Mouse (Mus musculus): Measurements from ENCODE around the gene Stx19. TPM values are rescaled to one million over a fixed set of nuclear protein-coding genes. Genes with fewer than 3 reads are reported as not detected.

Stx19 gene
- total and polyA plus RNA-seq, 3 experiments: 0.11 TPM; not detected in 2

DNA sequence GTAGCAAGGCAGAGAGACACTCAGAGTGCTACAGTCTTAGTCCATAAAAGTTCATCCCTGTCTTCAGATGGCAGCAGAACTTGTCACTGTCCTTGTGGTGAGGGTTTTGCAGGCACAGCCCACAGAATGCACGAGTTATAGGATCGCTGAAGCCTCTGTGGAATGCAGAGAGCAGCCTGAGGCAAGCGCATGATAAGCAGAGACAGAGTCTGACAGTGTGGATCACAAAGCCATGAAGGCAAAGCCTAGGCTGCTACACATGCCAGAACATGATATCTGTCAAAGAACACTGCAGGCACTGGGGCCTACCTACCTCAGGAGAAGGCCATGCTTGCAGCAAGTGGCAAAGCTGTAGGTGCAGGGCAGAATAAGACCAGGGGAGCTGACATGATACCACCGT is 15.1 kb upstream of the Stx19 start:
- DNase-seq (ENCODE audit: extremely low read depth): no peak
- peaks cover 3 to 20% of the 10 kb centered on the region in 2 experiments; a peak in 2 of 4 replicates for H3K4me1 ChIP-seq (ENCODE audit: control insufficient read depth in 1 of 2, insufficient read depth in 2 of 2)
- H3K9ac ChIP-seq (ENCODE audit: insufficient read depth, low read depth): no peak overlapping the region
- no peaks in the 10 kb centered on the region for H3K9me3 ChIP-seq (replicated peaks; ENCODE audit: low read length)
- TF ChIP-seq BHLHE40 (IDR thresholded peaks at IDR 0.05; ENCODE audit: low read depth, low read length) (no peak), ETS1 (conservative IDR thresholded peaks at IDR 0.05; ENCODE audit: low read depth, low read length) (no peak), MEF2A (IDR thresholded peaks at IDR 0.05; ENCODE audit: borderline replicate concordance, low read depth, low read length) (no peak), ZNF384 (IDR thresholded peaks at IDR 0.05; ENCODE audit: low read depth, low read length) (no peak), USF2 (conservative IDR thresholded peaks at IDR 0.05; ENCODE audit: low read depth, low read length) (no peak), SIN3A (IDR thresholded peaks at IDR 0.05; ENCODE audit: low read length) (no peak), JUND (conservative IDR thresholded peaks at IDR 0.05; ENCODE audit: low read depth, low read length) (no peak), ZC3H11A (IDR thresholded peaks at IDR 0.05; ENCODE audit: low read depth, low read length) (no peak), MXI1 (IDR thresholded peaks at IDR 0.05; ENCODE audit: low read depth, low read length) (no peak), NELFE (IDR thresholded peaks at IDR 0.05; ENCODE audit: low read depth, low read length) (no peak)
- H3K27ac ChIP-seq (ENCODE audit: insufficient read depth, low read depth): no peak overlapping the region
- in situ Hi-C loops (cut with MboI; ENCODE audit: low pct_ligation_motif_present, low pct_unique_long_range_greater_than_20kb, low sequenced_read_pairs) (no loop called here), dilution Hi-C loops (cut with MboI; ENCODE audit: extremely low pct_ligation_motif_present, extremely low pct_unique_long_range_greater_than_20kb, low sequenced_read_pairs) (no loop called here)
- H3K36me3 ChIP-seq (replicated peaks in 1 of 2; ENCODE audit: control insufficient read depth in 1 of 2, insufficient read depth in 1 of 2, low read length in 1 of 2): peaks cover 14 to 32% of the 10 kb centered on the region in 2 experiments
- no peaks in the 10 kb centered on the region for H3K27me3 ChIP-seq (replicated peaks)
- H3K79me2 ChIP-seq (replicated peaks; ENCODE audit: control insufficient read depth, extremely low read depth, insufficient read depth, poor library complexity, severe bottlenecking): no peaks in the 10 kb centered on the region
- no peak overlapping the region for H3K4me2 ChIP-seq (ENCODE audit: insufficient read depth, low read depth, poor library complexity, severe bottlenecking)
- no peak overlapping the region for H3K4me3 ChIP-seq (replicated peaks in 1 of 3; ENCODE audit: low read depth in 2 of 3, low read length in 2 of 3, poor library complexity in 1 of 3)

DNA sequence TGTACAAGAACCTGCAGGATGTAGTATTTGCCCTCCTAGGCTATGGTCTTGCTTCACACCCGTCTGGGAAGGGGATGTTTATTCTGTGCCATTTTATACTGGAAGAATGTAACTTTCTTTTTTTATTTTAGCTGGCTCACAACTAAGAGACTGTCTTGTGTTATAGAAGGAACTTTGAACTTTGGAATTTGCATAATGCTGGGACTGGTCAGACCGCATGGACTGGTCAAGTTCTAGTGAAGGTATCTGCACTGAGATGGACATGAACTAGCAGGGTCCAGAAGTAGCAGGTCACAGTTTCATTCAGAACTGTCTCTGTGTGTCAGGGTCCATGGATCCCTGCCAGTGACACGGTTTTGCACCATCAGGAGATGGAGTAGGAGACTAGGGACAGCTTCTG is 14.6 kb upstream of the Stx19 start:
- Histone ChIP-seq H3K9me3 (replicated peaks; ENCODE audit: low read length) (no peaks in the 10 kb centered on the region), H3K4me1 (ENCODE audit: control insufficient read depth in 1 of 2, insufficient read depth in 2 of 2) (peaks cover 3 to 23% of the 10 kb centered on the region in 2 experiments; a peak in 2 of 4 replicates), H3K36me3 (replicated peaks in 1 of 2; ENCODE audit: control insufficient read depth in 1 of 2, insufficient read depth in 1 of 2, low read length in 1 of 2) (peaks cover 17 to 36% of the 10 kb centered on the region in 2 experiments), H3K4me3 (replicated peaks in 1 of 3; ENCODE audit: low read depth in 2 of 3, low read length in 2 of 3, poor library complexity in 1 of 3) (no peak overlapping the region), H3K27me3 (replicated peaks) (no peaks in the 10 kb centered on the region), H3K4me2 (ENCODE audit: insufficient read depth, low read depth, poor library complexity, severe bottlenecking) (no peak overlapping the region), H3K79me2 (replicated peaks; ENCODE audit: control insufficient read depth, extremely low read depth, insufficient read depth, poor library complexity, severe bottlenecking) (no peaks in the 10 kb centered on the region), H3K9ac (ENCODE audit: insufficient read depth, low read depth) (no peak overlapping the region), H3K27ac (ENCODE audit: insufficient read depth, low read depth) (no peak overlapping the region)
- dilution Hi-C loops (cut with MboI; ENCODE audit: extremely low pct_ligation_motif_present, extremely low pct_unique_long_range_greater_than_20kb, low sequenced_read_pairs): no loop called here
- TF ChIP-seq KAT2A (IDR thresholded peaks at IDR 0.05; ENCODE audit: insufficient replicate concordance, low read length): no peak
- TF ChIP-seq MAFK (IDR thresholded peaks at IDR 0.05; ENCODE audit: insufficient replicate concordance, low read length): no peak
- TF ChIP-seq ELF1 (IDR thresholded peaks at IDR 0.05; ENCODE audit: low read depth, low read length): no peak
- TF ChIP-seq POLR2A (IDR thresholded peaks at IDR 0.05; ENCODE audit: low read depth, low read length): no peak
- no peak for TF ChIP-seq ZC3H11A (IDR thresholded peaks at IDR 0.05; ENCODE audit: low read depth, low read length)
- no peak for TF ChIP-seq RCOR1 (conservative IDR thresholded peaks at IDR 0.05; ENCODE audit: low read depth, low read length)
- no peak for TF ChIP-seq E2F4 (IDR thresholded peaks at IDR 0.05; ENCODE audit: insufficient replicate concordance, low read depth, low read length)
- TF ChIP-seq CTCF (conservative IDR thresholded peaks at IDR 0.05 in 1 of 2, IDR thresholded peaks at IDR 0.05 in 1 of 2; ENCODE audit: low read depth in 2 of 2, low read length in 2 of 2): no peak
- no peak for TF ChIP-seq IRF4 (IDR thresholded peaks at IDR 0.05; ENCODE audit: low read depth, low read length)
- TF ChIP-seq RAD21 (IDR thresholded peaks at IDR 0.05; ENCODE audit: low read depth, low read length): no peak
- no peak for TF ChIP-seq CHD1 (IDR thresholded peaks at IDR 0.05; ENCODE audit: low read depth, low read length)
- TF ChIP-seq HCFC1 (IDR thresholded peaks at IDR 0.05; ENCODE audit: low read depth, low read length): no peak
- TF ChIP-seq MAZ (IDR thresholded peaks at IDR 0.05; ENCODE audit: low read depth, low read length): no peak
- TF ChIP-seq UBTF (IDR thresholded peaks at IDR 0.05; ENCODE audit: low read depth, low read length): no peak
- TF ChIP-seq CHD2 (IDR thresholded peaks at IDR 0.05; ENCODE audit: low read length): no peak
- TF ChIP-seq MEF2A (IDR thresholded peaks at IDR 0.05; ENCODE audit: borderline replicate concordance, low read depth, low read length): no peak
- no peak for TF ChIP-seq TCF12 (IDR thresholded peaks at IDR 0.05; ENCODE audit: low read depth, low read length)
- in situ Hi-C loops (cut with MboI; ENCODE audit: low pct_ligation_motif_present, low pct_unique_long_range_greater_than_20kb, low sequenced_read_pairs): no loop called here
- no peak for DNase-seq (ENCODE audit: extremely low read depth)
